Mouse (Mus musculus) lung, embryonic 16.5 days (tissue): ENCODE results near the gene Slc9a4. TPM values are rescaled to one million over a fixed set of nuclear protein-coding genes. Genes with fewer than 3 reads are reported as not detected.

Source experiments
- ATAC-seq: fragments of 200-750 bp; cut with Nextera tagmentation; 2 replicates; pipeline ENCODE4 v1.8.0; 2017; ENCODE audit warnings: low read depth, mild to moderate bottlenecking, moderate library complexity
- H3K27ac ChIP-seq: fragments of 300-500 bp; sonication (generic); 2 replicates; pipeline ENCODE4 v1.5.1; 2014; ENCODE audit warnings: mild to moderate bottlenecking, control low read depth, low read length
- H3K27me3 ChIP-seq: fragments of 300-500 bp; sonication (generic); 2 replicates; pipeline ENCODE4 v1.6.1; 2014; ENCODE audit warnings: low read depth, low read length, mixed read lengths; ENCODE audit not compliant: control insufficient read depth, insufficient read depth
- H3K36me3 ChIP-seq: fragments of 300-500 bp; sonication (generic); 2 replicates; pipeline ENCODE4 v1.6.1; 2014; ENCODE audit warnings: low read length; ENCODE audit not compliant: control insufficient read depth, insufficient read depth
- H3K4me1 ChIP-seq: fragments of 300-500 bp; sonication (generic); replicated peaks from 2 replicates; pipeline ENCODE4 v1.6.1; 2014; ENCODE audit warnings: low read length, mixed read lengths; ENCODE audit not compliant: control insufficient read depth, insufficient read depth
- H3K4me2 ChIP-seq: fragments of 300-500 bp; sonication (generic); 2 replicates; pipeline ENCODE4 v1.6.1; 2014; ENCODE audit warnings: low read depth, low read length, control low read depth
- H3K4me3 ChIP-seq: fragments of 300-500 bp; sonication (generic); 2 replicates; pipeline ENCODE4 v1.5.1; 2014; ENCODE audit warnings: mild to moderate bottlenecking, low read length, control low read depth
- H3K9ac ChIP-seq: fragments of 300-500 bp; sonication (generic); 2 replicates; pipeline ENCODE4 v1.6.1; 2014; ENCODE audit warnings: low read length, control low read depth
- H3K9me3 ChIP-seq: fragments of 300-500 bp; sonication (generic); 2 replicates; pipeline ENCODE4 v1.6.1; 2016; ENCODE audit warnings: low read length; ENCODE audit not compliant: control insufficient read depth
- WGBS: fragments of 180-500 bp; shearing (Covaris S2); extraction: QIAGEN DNeasy Blood & Tissue Kit; methylation state at CpG from one replicate; pipeline ENCODE4 v1.1.7; 2014; 5-methylcytosine and 5-hydroxymethylcytosine counted together
- polyA plus RNA-seq: library from polyadenylated mRNA; unstranded; fragments of >200 nt; fragmentation: Nextera tagmentation; extraction: Ambion mirVana; gene quantifications from 2 replicates; pipeline ENCODE4 v1.2.1, GENCODE M21; 2015

The Slc9a4 gene
- polyA plus RNA-seq, 1 experiment from 2014 or later = not detected

DNA sequence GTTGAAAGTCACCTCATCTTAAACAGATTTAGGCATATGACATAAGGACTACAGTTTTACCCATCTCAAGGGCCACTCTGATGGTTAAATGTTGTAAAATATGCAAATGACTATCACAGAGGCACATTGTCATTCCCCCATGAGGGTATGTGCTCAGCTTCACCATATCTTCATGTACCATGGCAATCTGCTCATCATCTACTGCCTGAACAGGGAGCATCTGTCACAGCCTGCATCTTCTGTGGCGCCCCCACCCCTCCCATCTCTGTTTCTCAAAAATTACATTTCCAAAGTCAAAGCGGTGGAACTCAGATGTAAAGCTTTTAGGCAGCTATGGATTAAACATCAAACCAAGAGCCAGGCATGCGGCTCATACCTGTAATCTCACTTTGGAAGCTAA, 48.6 kb downstream of the Slc9a4 start:
- no peaks in the 10 kb centered on the region for H3K9me3 ChIP-seq
- no peak for ATAC-seq
- H3K4me2 ChIP-seq = no peak overlapping the region
- no peaks in the 10 kb centered on the region for H3K27me3 ChIP-seq
- 85% methylated on average over 3 of the region's 3 CpGs for WGBS
- H3K9ac ChIP-seq = no peak overlapping the region
- H3K4me1 ChIP-seq = no peaks in the 10 kb centered on the region
- H3K4me3 ChIP-seq = no peak overlapping the region
- no peaks in the 10 kb centered on the region for H3K36me3 ChIP-seq
- no peak overlapping the region for H3K27ac ChIP-seq

DNA sequence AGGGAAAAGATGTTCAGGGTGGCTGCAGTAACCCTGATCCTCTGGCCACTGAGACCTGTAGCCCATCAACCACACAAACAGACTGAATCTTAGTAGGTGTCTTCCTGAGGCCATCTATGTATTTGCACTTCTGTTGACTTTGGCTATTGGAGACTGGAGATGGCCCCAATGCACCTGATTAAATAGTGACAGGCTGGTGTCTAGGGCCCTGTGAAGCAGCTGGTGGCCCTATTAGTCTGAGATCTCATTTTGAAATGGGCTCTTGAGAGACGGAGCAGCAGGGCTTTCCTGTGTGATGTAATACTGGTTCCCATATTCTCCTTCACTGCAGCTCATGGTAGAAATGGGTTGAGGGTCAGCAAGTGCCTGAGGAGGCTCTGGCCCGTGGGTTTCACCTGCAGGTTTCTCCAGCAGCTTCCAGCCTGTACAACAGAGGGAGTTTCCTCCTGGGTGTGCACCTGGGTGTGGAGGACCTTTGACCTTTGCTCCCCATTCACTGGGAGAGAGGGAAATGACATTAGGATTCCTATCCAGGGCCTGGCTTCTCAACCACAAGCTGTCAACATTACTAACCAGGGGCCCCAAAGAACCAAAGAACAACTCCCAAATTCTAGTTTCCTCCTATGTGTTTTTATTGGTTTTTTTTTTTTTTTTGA, 52.7 kb downstream of the Slc9a4 start:
- Histone ChIP-seq H3K4me3 (no peak overlapping the region), H3K9ac (no peak overlapping the region), H3K27me3 (no peaks in the 10 kb centered on the region), H3K27ac (no peak overlapping the region), H3K36me3 (no peaks in the 10 kb centered on the region), H3K9me3 (no peaks in the 10 kb centered on the region), H3K4me1 (no peaks in the 10 kb centered on the region), H3K4me2 (no peak overlapping the region)
- no peak for ATAC-seq
- 56% methylated on average over 2 of the region's 2 CpGs for WGBS

DNA sequence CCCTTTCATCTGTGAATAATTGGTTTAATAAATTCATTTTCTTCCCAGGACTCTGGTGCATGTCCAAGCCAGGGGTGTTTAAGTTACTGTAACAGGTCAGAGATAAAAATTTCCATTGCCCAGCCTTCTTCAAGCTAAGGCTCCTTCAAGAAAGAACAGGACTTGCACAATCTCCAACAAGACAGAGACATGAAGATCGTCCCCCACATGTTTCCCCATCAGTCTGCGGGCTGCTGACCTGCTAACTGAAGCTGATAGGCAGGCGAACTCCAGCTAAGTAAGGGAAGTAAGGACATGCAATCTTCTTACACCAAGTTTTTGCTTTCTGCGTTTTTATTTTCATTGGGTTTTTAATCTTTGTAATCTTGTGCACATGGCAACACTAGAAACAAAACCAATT, 54.7 kb downstream of the Slc9a4 start:
- no peak overlapping the region for H3K4me2 ChIP-seq
- H3K36me3 ChIP-seq = no peaks in the 10 kb centered on the region
- 72% methylated on average over 4 of the region's 4 CpGs for WGBS
- no peaks in the 10 kb centered on the region for H3K9me3 ChIP-seq
- no peak for ATAC-seq
- no peaks in the 10 kb centered on the region for H3K27me3 ChIP-seq
- no peaks in the 10 kb centered on the region for H3K4me1 ChIP-seq
- H3K27ac ChIP-seq = no peak overlapping the region
- H3K9ac ChIP-seq = no peak overlapping the region
- no peak overlapping the region for H3K4me3 ChIP-seq

DNA sequence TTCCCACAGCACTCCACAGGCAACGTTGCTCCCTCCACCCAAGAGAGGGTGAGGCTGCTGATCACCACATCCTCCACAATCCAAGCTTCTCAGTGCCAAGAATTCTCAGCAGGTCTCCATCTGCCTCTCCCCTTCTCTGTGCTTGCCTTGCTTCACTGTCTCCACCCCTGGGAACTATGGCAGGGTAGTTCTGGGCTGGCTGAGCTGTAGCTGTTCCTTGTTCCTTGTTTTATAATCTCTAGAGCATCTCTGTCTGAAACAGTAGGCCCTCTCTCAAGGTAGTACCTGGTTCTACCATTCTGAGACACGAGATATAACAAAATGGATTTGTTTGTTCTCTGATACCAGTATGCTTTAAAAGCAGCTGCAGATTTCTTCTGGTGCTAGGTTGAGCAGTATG, 68.4 kb downstream of the Slc9a4 start:
- no peaks in the 10 kb centered on the region for H3K27me3 ChIP-seq
- H3K4me1 ChIP-seq = no peaks in the 10 kb centered on the region
- no peaks in the 10 kb centered on the region for H3K9me3 ChIP-seq
- no peak overlapping the region for H3K27ac ChIP-seq
- H3K36me3 ChIP-seq = no peaks in the 10 kb centered on the region
- H3K4me2 ChIP-seq = no peak overlapping the region
- no peak for ATAC-seq
- 59% methylated on average over 2 of the region's 2 CpGs for WGBS
- no peak overlapping the region for H3K4me3 ChIP-seq
- H3K9ac ChIP-seq = no peak overlapping the region

DNA sequence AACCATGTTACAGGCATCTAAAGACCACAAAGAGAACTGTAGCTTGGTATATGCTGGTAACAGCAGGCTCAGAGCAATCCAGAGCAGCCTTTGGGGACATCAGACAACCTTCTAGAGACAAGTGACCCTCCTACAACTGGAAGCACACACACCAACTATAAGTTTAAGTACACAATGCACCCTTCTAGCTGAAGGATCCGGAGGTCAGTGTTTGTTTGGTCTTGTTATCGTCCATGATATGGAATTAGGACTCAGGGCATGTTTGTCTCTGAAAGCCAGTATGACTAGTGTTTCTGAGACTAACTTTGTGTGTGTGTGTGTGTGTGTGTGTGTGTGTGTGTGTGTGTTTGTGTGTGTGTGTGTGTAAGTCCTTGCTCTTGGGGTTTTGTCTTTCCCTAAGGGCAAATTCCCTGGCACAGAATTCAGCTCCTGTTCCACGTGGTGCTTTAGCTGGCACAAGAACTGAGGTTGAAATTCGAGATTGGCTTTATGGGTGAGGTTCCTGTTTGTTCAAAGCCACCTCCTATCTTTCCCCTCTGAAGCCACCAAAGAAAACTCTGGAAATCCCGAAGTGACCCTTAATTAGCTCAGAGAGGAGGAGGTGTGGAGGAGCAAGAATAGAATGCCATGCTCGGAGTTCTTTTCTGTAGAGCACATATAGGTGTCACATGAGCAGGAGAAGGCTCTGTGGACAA, 71.1 kb downstream of the Slc9a4 start:
- no peak for ATAC-seq
- Histone ChIP-seq H3K4me3 (no peak overlapping the region), H3K27me3 (no peaks in the 10 kb centered on the region), H3K9me3 (no peaks in the 10 kb centered on the region), H3K4me1 (no peaks in the 10 kb centered on the region), H3K4me2 (no peak overlapping the region), H3K27ac (no peak overlapping the region), H3K9ac (no peak overlapping the region), H3K36me3 (no peaks in the 10 kb centered on the region)
- 34% methylated on average over 6 of the region's 6 CpGs for WGBS

DNA sequence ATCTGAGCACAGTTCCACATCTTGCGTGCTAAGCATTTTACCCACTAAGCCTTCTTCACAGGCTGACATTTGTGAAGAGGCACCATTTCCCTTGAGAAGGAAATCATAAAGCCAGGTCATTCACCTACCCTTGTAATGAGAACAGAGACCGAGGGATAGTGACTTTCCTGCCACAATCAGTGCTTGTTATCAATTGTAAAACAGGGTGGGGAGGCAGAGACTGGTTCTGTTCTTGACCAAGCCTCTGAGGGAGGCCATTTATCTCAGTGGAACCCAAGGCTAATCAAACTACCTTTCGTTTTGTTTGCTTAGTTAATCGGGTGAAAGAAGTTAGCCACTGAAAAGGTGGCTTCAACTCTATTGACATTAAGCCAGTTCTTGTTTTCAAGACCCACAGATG, 77.2 kb downstream of the Slc9a4 start:
- WGBS = 55% methylated on average over 4 of the region's 4 CpGs
- no peak overlapping the region for H3K9ac ChIP-seq
- no peak overlapping the region for H3K27ac ChIP-seq
- no peaks in the 10 kb centered on the region for H3K9me3 ChIP-seq
- no peak overlapping the region for H3K4me2 ChIP-seq
- no peaks in the 10 kb centered on the region for H3K4me1 ChIP-seq
- H3K36me3 ChIP-seq = no peaks in the 10 kb centered on the region
- H3K4me3 ChIP-seq = no peak overlapping the region
- no peaks in the 10 kb centered on the region for H3K27me3 ChIP-seq
- no peak for ATAC-seq

DNA sequence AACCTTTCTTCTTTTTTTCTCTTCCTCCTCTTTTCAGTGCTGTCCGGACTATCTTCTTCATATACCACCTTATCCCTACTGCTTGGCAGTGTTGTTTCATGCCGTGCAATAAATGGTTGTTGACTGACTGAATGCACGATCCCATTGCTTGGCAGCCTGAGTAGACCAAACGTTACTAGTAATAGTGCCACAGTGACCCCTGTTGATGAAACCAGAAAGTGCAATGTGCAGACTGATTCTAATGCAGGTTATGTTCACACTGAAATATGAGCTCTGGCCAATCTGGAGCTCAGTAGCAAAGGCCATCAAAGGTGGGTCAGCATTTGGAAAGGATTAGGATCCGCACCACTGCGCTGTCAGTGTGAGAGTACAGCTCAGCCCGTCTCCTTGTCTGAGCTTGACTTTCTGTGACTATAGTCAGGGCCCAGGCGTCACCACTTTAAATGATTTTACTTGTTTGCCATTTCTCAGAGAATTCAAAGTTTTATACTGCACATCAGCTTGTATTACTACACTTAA, 78.2 kb downstream of the Slc9a4 start:
- Histone ChIP-seq H3K4me3 (no peak overlapping the region), H3K4me2 (no peak overlapping the region), H3K36me3 (no peaks in the 10 kb centered on the region), H3K9ac (no peak overlapping the region), H3K9me3 (no peaks in the 10 kb centered on the region), H3K27ac (no peak overlapping the region), H3K4me1 (no peaks in the 10 kb centered on the region), H3K27me3 (no peaks in the 10 kb centered on the region)
- 49% methylated on average over 8 of the region's 8 CpGs for WGBS
- no peak for ATAC-seq

DNA sequence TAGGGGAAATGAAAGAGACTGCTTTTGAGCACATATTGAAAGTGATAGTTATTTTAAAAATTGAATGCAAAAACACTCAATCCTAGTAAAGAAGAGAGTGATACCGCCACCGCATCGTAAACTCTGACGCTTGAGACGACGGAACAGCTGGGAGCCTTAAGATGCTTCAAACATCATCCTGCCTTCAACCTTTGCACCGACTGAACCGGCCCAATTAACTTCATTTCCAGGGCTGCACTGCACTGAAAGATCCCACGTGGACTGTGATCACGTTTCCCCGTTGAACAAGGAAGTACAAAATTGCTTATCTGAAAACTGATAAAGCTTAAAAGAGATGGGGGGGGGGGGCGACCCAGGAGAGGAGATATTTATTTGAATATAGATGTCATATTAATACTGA, 79.1 kb downstream of the Slc9a4 start:
- Histone ChIP-seq H3K36me3 (no peaks in the 10 kb centered on the region), H3K4me2 (no peak overlapping the region), H3K27me3 (no peaks in the 10 kb centered on the region), H3K9me3 (no peaks in the 10 kb centered on the region), H3K4me3 (no peak overlapping the region), H3K9ac (no peak overlapping the region), H3K4me1 (no peaks in the 10 kb centered on the region), H3K27ac (no peak overlapping the region)
- no peak for ATAC-seq
- 32% methylated on average over 12 of the region's 12 CpGs for WGBS

DNA sequence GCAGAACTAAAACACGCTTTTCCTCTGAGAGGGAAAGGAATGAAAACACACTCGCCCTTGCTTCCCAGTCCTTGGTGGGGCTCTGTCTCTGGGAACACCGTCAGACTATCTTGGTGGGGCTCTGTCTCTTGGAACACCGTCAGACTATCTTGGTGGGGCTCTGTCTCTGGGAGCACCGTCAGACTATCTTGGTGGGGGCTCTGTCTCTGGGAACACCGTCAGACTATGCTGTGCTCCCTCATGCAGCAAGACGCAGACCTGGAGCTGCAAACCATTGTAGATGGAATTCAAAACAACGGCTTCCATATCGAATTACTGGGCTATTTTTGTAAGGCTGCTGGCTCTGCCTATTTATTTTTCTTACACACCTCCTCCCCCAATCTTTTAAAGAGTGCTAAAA, 79.6 kb downstream of the Slc9a4 start:
- H3K9ac ChIP-seq = no peak overlapping the region
- no peaks in the 10 kb centered on the region for H3K27me3 ChIP-seq
- H3K27ac ChIP-seq = no peak overlapping the region
- H3K4me2 ChIP-seq = no peak overlapping the region
- no peak for ATAC-seq
- H3K36me3 ChIP-seq = no peaks in the 10 kb centered on the region
- no peaks in the 10 kb centered on the region for H3K9me3 ChIP-seq
- 23% methylated on average over 9 of the region's 9 CpGs for WGBS
- no peak overlapping the region for H3K4me3 ChIP-seq
- no peaks in the 10 kb centered on the region for H3K4me1 ChIP-seq
